ENCODE assay signal across 9 mouse cellular contexts in genomic region chr4:138339963-138340362, GRCm38 (mm10). TPM values are rescaled to one million over a fixed set of nuclear protein-coding genes. Genes with fewer than 3 reads are reported as not detected.
DNase-seq lines count a peak whose midpoint lies in the region; ATAC-seq lines count a peak whose summit lies in the region.
"Had no signal": no experiment of that assay in that cellular context is flagged by ENCODE, and none has a peak within 500 bp of the region (broad histone marks: within the 10 kb centered on the region; RNA-seq: fewer than 3 reads in every experiment).

No protein-coding gene starts in this region.

- no peaks in the 10 kb centered on the region for H3K4me1 ChIP-seq in forebrain, embryonic 11.5 days (replicated peaks; ENCODE audit: control insufficient read depth, insufficient read depth, low read length)
- no peaks in the 10 kb centered on the region for H3K4me1 ChIP-seq in forebrain, embryonic 16.5 days (replicated peaks; ENCODE audit: control insufficient read depth, insufficient read depth, low read length)

- no peak overlapping the region for H3K9ac ChIP-seq in forebrain, embryonic 11.5 days (ENCODE audit: low read length)
- no peak overlapping the region for H3K9ac ChIP-seq in forebrain, embryonic 16.5 days (replicated peaks; ENCODE audit: low read depth, low read length)
- H3K9ac ChIP-seq: limb, embryonic 15.5 days had no signal

- H3K9me3 ChIP-seq in forebrain, embryonic 11.5 days (ENCODE audit: control insufficient read depth, low read length): no peaks in the 10 kb centered on the region
- no peaks in the 10 kb centered on the region for H3K9me3 ChIP-seq in forebrain, embryonic 16.5 days (ENCODE audit: control insufficient read depth, low read length)
- H3K9me3 ChIP-seq: limb, embryonic 15.5 days had no signal

- no peak overlapping the region for H3K4me2 ChIP-seq in forebrain, embryonic 11.5 days (ENCODE audit: low read depth, low read length, severe bottlenecking)
- H3K4me2 ChIP-seq in forebrain, embryonic 16.5 days (ENCODE audit: low read length): no peak overlapping the region
- H3K4me2 ChIP-seq: limb, embryonic 15.5 days had no signal

- H3K27ac ChIP-seq in forebrain, embryonic 11.5 days (ENCODE audit: low read depth, low read length): no peak overlapping the region
- H3K27ac ChIP-seq in forebrain, embryonic 16.5 days (ENCODE audit: low read length): no peak overlapping the region
- H3K27ac ChIP-seq: limb, embryonic 15.5 days had no signal

- WGBS in forebrain, embryonic 11.5 days: 34% methylated on average over 4 of the region's 4 CpGs
- WGBS in forebrain, embryonic 16.5 days: 30% methylated on average over 4 of the region's 4 CpGs

- H3K27me3 ChIP-seq in forebrain, embryonic 11.5 days (ENCODE audit: control insufficient read depth, insufficient read depth, low read length): no peaks in the 10 kb centered on the region
- H3K27me3 ChIP-seq in forebrain, embryonic 16.5 days (replicated peaks; ENCODE audit: control insufficient read depth, insufficient read depth, low read length): no peaks in the 10 kb centered on the region
- H3K27me3 ChIP-seq: limb, embryonic 15.5 days had no signal

- no peaks in the 10 kb centered on the region for H3K36me3 ChIP-seq in forebrain, embryonic 11.5 days (ENCODE audit: control insufficient read depth, insufficient read depth, low read length)
- H3K36me3 ChIP-seq in forebrain, embryonic 16.5 days (ENCODE audit: control insufficient read depth, insufficient read depth): no peaks in the 10 kb centered on the region
- H3K36me3 ChIP-seq: limb, embryonic 15.5 days had no signal

- intact Hi-C loops in left cerebral cortex, postnatal 14 days (cut with DNase I): loop anchor here (5.0 kb wide), 1 partner anchor 37 kb away; no protein-coding TSS in a partner anchor
- intact Hi-C loops in left cerebral cortex, postnatal 10 days (cut with DNase I): no loop called here

- no peak for ATAC-seq in forebrain, embryonic 11.5 days (replicated peaks; ENCODE audit: low FRiP score)
- ATAC-seq in forebrain, embryonic 16.5 days: no peak
- peak; percentile 69 for ATAC-seq in megakaryocyte progenitor cell, adult 5-6 weeks (replicated peaks; ENCODE audit: poor library complexity)
- ATAC-seq in activated CD4-positive, CD25-positive, alpha-beta regulatory T cell, adult 4 months: no peak

- no peak overlapping the region for H3K4me3 ChIP-seq in forebrain, embryonic 11.5 days (ENCODE audit: low read depth, low read length)
- H3K4me3 ChIP-seq in forebrain, embryonic 16.5 days (replicated peaks; ENCODE audit: low read length): no peak overlapping the region
- H3K4me3 ChIP-seq: limb, embryonic 15.5 days had no signal

- DNase-seq in forebrain, embryonic 11.5 days (ENCODE audit: low spot score): peak; percentile 70
- peak; percentile 59 to 66 for DNase-seq in left cerebral cortex, postnatal 14 days (ENCODE audit: low spot score in 2 of 2)
- DNase-seq in left cerebral cortex, postnatal 10 days (ENCODE audit: extremely low spot score in 1 of 2, low spot score in 2 of 2): no peak
- peak; percentile 66 for DNase-seq in adrenal gland, postnatal 10 days
- DNase-seq in forelimb bud, embryonic 11.5 days (ENCODE audit: low read depth, low spot score): peak; percentile 30

RNA-seq across cellular contexts. Expression of gene Pink1, which starts 13.9 kb away (rescaled TPM):
- polyA plus RNA-seq in forebrain, embryonic 11.5 days (2014; fragmentation: Nextera tagmentation; extraction: Ambion mirVana): 19.4 and 21.5 TPM in 2 replicates
- 91.0 and 92.8 TPM in 2 replicates for polyA plus RNA-seq in forebrain, embryonic 16.5 days (2015; fragmentation: Nextera tagmentation; extraction: Ambion mirVana)
- total RNA-seq in left cerebral cortex, postnatal 14 days (2021): 100 to 1,000 TPM; 181 to 190 TPM
- total RNA-seq in left cerebral cortex, postnatal 10 days (2021): 100 to 1,000 TPM; 148 to 152 TPM
- 100 to 1,000 TPM; 171 to 188 TPM for total RNA-seq in adrenal gland, postnatal 10 days (2021)
- total RNA-seq in megakaryocyte progenitor cell, adult 5-6 weeks (2015): 20.1 and 20.4 TPM in 2 replicates
- 24.7 and 29.6 TPM in 2 replicates for total RNA-seq in megakaryocyte progenitor cell, adult 5-6 weeks (2017)
- 10 to 100 TPM in 1 of 2 experiments, 1 to 10 TPM in 1; 5.6 to 15.3 TPM for polyA plus RNA-seq in activated CD4-positive, CD25-positive, alpha-beta regulatory T cell, adult 4 months (2017; shearing (Covaris generic))

RNA-seq across cellular contexts. Expression of gene Cda, which starts 27.8 kb away (rescaled TPM):
- polyA plus RNA-seq in forebrain, embryonic 11.5 days (2014; fragmentation: Nextera tagmentation; extraction: Ambion mirVana): 1.9 and 2.2 TPM in 2 replicates
- 1.0 and 1.1 TPM in 2 replicates for polyA plus RNA-seq in forebrain, embryonic 16.5 days (2015; fragmentation: Nextera tagmentation; extraction: Ambion mirVana)
- 1 to 10 TPM; 3.3 to 4.1 TPM for total RNA-seq in left cerebral cortex, postnatal 14 days (2021)
- 1 to 10 TPM; 2.0 to 3.4 TPM for total RNA-seq in left cerebral cortex, postnatal 10 days (2021)
- 10 to 100 TPM; 12.3 to 13.4 TPM for total RNA-seq in adrenal gland, postnatal 10 days (2021)
- 0.39 TPM in 1 of 2 replicates, not detected in the other for total RNA-seq in megakaryocyte progenitor cell, adult 5-6 weeks (2015)
- not detected in 2 replicates for total RNA-seq in megakaryocyte progenitor cell, adult 5-6 weeks (2017)
- polyA plus RNA-seq in activated CD4-positive, CD25-positive, alpha-beta regulatory T cell, adult 4 months (2017; shearing (Covaris generic)): not detected

RNA-seq across cellular contexts. Expression of gene Ddost, which starts 35.4 kb away (rescaled TPM):
- 200 and 227 TPM in 2 replicates for polyA plus RNA-seq in forebrain, embryonic 11.5 days (2014; fragmentation: Nextera tagmentation; extraction: Ambion mirVana)
- 184 and 190 TPM in 2 replicates for polyA plus RNA-seq in forebrain, embryonic 16.5 days (2015; fragmentation: Nextera tagmentation; extraction: Ambion mirVana)
- 100 to 1,000 TPM in 1 of 2 experiments, 10 to 100 TPM in 1; 96.9 to 101 TPM for total RNA-seq in left cerebral cortex, postnatal 14 days (2021)
- 100 to 1,000 TPM; 112 to 114 TPM for total RNA-seq in left cerebral cortex, postnatal 10 days (2021)
- 100 to 1,000 TPM; 118 to 129 TPM for total RNA-seq in adrenal gland, postnatal 10 days (2021)
- total RNA-seq in megakaryocyte progenitor cell, adult 5-6 weeks (2015): 303 and 328 TPM in 2 replicates
- 225 and 240 TPM in 2 replicates for total RNA-seq in megakaryocyte progenitor cell, adult 5-6 weeks (2017)
- 100 to 1,000 TPM in 1 of 2 experiments, 10 to 100 TPM in 1; 91.1 to 119 TPM for polyA plus RNA-seq in activated CD4-positive, CD25-positive, alpha-beta regulatory T cell, adult 4 months (2017; shearing (Covaris generic))

RNA-seq across cellular contexts. Expression of gene Fam43b, which starts 56.4 kb away (rescaled TPM):
- not detected in 2 replicates for polyA plus RNA-seq in forebrain, embryonic 11.5 days (2014; fragmentation: Nextera tagmentation; extraction: Ambion mirVana)
- 7.7 and 8.4 TPM in 2 replicates for polyA plus RNA-seq in forebrain, embryonic 16.5 days (2015; fragmentation: Nextera tagmentation; extraction: Ambion mirVana)
- 10 to 100 TPM; 33.9 TPM for total RNA-seq in left cerebral cortex, postnatal 14 days (2021)
- total RNA-seq in left cerebral cortex, postnatal 10 days (2021): 10 to 100 TPM; 33.5 to 39.5 TPM
- 1 to 10 TPM; 1.8 to 2.0 TPM for total RNA-seq in adrenal gland, postnatal 10 days (2021)
- total RNA-seq in megakaryocyte progenitor cell, adult 5-6 weeks (2015): not detected in 2 replicates
- not detected in 2 replicates for total RNA-seq in megakaryocyte progenitor cell, adult 5-6 weeks (2017)
- not detected for polyA plus RNA-seq in activated CD4-positive, CD25-positive, alpha-beta regulatory T cell, adult 4 months (2017; shearing (Covaris generic))

Comparison
In these comparisons a context has a peak if more than half of its experiments do, and no peak if none do; other contexts are left out.
1. DNase-seq: peak in forebrain, embryonic 11.5 days (single experiment), left cerebral cortex, postnatal 14 days (2 of 2), adrenal gland, postnatal 10 days (single experiment) and forelimb bud, embryonic 11.5 days (single experiment); none in left cerebral cortex, postnatal 10 days (0 of 2).
2. RNA of gene Pink1, which starts 13.9 kb away (total RNA-seq): 181 to 190 TPM in left cerebral cortex, postnatal 14 days, 171 to 188 TPM in adrenal gland, postnatal 10 days and 148 to 152 TPM in left cerebral cortex, postnatal 10 days; 20.1 to 29.6 TPM in megakaryocyte progenitor cell, adult 5-6 weeks; every median in the first group is over 4 times any median in the second.